Mouse (Mus musculus) CD4-positive naive resting alpha-beta T cell, adult 57 days (primary cell): ENCODE data around the gene Gbp3. TPM values are rescaled to one million over a fixed set of nuclear protein-coding genes. Genes with fewer than 3 reads are reported as not detected.

Experiments
- total RNA-seq: library from RNA; stranded (reverse); gene quantifications from one replicate; pipeline ENCODE4 v1.2.4, GENCODE M21; 2023

Gbp3 gene
- total RNA-seq: 133 TPM

DNA sequence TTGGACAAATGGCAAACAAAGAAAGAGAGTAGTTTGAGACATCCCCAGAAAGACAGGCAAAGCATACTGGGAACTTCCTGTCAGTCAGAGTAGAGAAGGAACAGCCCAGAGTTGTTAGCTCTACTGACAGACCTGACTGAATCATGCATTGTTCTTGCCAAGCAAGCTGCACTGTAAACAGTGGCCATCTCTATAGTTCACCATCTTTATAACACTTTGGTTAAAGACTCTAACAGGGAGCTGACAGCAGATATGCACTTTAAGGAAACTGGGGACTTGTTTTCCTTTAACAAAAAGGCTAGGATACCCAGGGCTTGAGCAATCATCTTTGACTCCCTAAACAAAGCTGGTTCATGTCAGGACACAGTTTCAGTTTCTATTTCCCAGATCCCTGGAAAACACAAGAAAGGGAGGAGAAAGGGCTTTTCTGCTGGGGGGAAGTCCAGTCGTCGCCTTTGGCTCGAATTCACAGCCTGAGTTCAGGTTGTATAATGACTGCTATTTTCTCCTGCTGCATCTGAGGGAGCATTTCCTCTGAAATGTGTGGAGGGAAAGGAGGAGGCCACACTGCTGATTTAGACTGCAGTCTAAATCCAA is at the start of gene Gbp3:
Gene Gbp3, plus strand, starts transcription at position 395 of the 597 bp plus-strand sequence.

DNA sequence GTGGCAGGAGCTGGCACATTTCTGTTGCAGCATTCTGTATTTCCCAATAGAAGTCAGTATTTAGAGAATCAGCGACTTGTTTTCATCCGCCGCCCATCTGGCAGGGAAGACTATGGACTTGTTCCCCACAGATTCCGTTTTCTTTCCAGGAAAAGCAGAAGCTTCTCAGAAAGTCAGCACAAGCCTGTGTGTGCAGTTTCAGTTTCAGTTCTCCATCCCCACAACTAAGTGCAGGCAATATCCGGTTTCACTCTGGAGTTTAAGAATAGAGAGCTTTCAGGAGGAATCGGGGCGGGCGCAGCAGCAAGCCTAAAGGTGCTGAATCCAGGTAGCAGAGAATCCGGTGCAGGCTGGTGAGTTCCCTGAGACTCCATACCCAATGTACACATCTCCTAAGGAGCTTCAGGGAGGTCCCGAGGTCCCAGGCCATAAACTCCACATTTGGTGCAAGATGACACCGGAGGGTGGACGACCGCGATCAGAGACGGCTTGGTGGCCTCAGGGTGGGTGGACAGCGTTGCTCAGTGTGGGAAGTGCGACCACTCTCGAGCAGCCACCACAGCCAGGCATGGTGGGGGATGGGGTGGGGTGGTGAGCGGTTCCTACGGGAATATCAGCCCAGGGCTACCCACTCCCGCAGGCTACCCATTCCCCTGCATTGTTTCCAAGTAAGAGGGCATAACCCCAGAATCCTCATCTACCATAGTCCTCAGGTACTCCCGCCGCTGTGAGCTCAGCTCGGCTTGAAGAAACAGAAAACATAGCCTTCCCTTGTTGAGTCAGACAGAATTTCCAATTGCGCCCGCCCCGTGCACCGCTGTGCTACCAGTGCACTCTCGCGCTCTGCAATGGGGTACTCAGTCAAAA is 29.5 kb upstream of the Gbp3 start, which contains the start of gene Gbp7:
Gene Gbp7, plus strand, starts transcription at position 256 of the 867 bp plus-strand sequence.

DNA sequence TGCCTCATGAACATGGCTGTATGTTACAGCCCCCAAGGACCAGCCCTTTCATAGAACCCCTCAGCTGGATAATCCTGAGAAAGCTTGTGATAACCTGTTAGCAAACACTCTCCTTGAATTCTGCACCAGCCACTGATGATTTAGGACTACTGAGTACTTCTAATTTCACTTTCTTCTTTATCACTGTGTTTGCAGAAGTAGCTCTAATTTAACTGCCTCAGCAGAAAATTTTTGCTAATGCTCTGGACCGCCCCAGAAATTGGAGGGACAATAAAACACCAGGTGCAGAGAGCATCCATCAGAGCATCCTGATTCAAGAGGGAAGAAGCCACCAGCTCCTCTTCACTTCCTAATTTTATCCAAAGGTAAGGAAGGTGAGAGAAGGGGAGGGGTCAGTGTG is 34.7 kb downstream of the Gbp3 start, which contains the start of gene Gbp2b:
Gene Gbp2b, plus strand, starts transcription at position 301 of the 400 bp plus-strand sequence.

DNA sequence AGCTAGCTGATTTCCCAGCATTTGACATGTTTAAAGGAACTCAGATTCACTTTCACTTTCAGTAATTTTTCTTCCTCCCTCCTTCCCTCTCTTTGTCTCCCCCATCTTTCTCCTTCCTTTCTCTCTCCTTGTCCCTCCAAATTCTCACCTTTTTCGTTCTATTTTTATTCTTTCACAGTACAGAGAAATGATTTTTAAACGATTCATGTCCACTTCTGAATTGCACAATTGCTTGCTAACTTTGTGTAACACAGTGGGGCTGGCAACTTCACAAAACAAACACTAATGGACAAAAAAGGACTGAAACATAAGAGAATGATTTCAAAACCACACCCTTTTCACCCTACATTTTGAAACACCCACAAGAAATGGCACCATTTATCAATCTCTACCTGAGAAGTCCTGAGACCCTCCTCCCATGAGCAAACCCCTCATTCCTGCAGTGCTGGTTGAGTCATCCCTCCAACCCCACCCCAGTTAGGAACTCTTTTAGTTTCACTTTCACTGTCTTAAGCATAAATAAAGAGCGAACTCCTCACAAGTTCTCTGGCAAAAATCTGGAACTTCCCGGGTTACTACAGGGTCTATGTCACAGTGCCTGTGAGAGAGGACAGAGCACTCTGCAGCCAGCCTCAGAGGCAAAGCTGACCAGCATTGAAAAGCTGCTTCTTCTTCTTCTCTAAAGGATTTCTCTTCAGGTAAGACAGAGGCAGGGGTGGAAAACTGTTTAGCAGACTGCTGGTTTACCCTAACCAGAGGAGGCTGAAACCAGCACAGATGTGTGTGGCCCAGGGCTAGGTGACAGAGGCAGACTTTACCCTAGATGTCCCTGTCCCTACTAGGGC is 60.5 kb downstream of the Gbp3 start, which contains the start of gene Gbp2:
Gene Gbp2, plus strand, starts transcription at position 492 of the 845 bp plus-strand sequence.

Other genes starting within 250 kb of the Gbp3 start
- 54.9 TPM for gene Pdlim5, start 164.3 kb upstream of the Gbp3 start, total RNA-seq
- 26.3 TPM for gene Gbp5, start 66.0 kb upstream of the Gbp3 start, total RNA-seq
- 43.0 TPM for gene Gbp7, start 29.7 kb upstream of the Gbp3 start, total RNA-seq
- gene Gbp2b, start 34.8 kb downstream of the Gbp3 start, total RNA-seq: 0.47 TPM
- 27.6 TPM for gene Gbp2, start 60.6 kb downstream of the Gbp3 start, total RNA-seq
- 4.3 TPM for gene Kyat3, start 141.0 kb downstream of the Gbp3 start, total RNA-seq
- gene Gtf2b, start 205.0 kb downstream of the Gbp3 start, total RNA-seq: 65.7 TPM